ENCODE assay signal across 8 mouse cellular contexts in genomic region chr11:75168590-75169361, GRCm38 (mm10). TPM values are rescaled to one million over a fixed set of nuclear protein-coding genes. Genes with fewer than 3 reads are reported as not detected.
DNase-seq lines count a peak whose midpoint lies in the region; ATAC-seq lines count a peak whose summit lies in the region.

No protein-coding gene starts in this region.

- H3K36me3 ChIP-seq in embryonic facial prominence, embryonic 11.5 days (replicated peaks; ENCODE audit: control insufficient read depth, insufficient read depth, low read depth, low read length): no peaks in the 10 kb centered on the region; the same call in 1 of the 2 replicates
- H3K36me3 ChIP-seq in heart, embryonic 12.5 days: peaks cover 17% of the 10 kb centered on the region
- H3K36me3 ChIP-seq in kidney, embryonic 14.5 days (ENCODE audit: control insufficient read depth, insufficient read depth, low read length): peaks cover 32% of the 10 kb centered on the region; the same call in 1 of the 2 replicates
- H3K36me3 ChIP-seq in liver, embryonic 15.5 days (replicated peaks): no peaks in the 10 kb centered on the region
- peaks cover 3% of the 10 kb centered on the region for H3K36me3 ChIP-seq in neural tube, embryonic 13.5 days

- peak overlapping the region; percentile 94 for H3K4me2 ChIP-seq in embryonic facial prominence, embryonic 11.5 days (ENCODE audit: low read depth, low read length)
- peak overlapping the region; percentile 96 for H3K4me2 ChIP-seq in heart, embryonic 12.5 days
- peak overlapping the region; percentile 81 for H3K4me2 ChIP-seq in kidney, embryonic 14.5 days (replicated peaks; ENCODE audit: low read depth, low read length)
- peak overlapping the region; percentile 83 for H3K4me2 ChIP-seq in liver, embryonic 15.5 days
- peak overlapping the region; percentile 91 for H3K4me2 ChIP-seq in neural tube, embryonic 13.5 days

- ATAC-seq in embryonic facial prominence, embryonic 11.5 days (replicated peaks; ENCODE audit: insufficient number of reproducible peaks, low FRiP score, low TSS enrichment, low read depth): peak; percentile 32; the same call in 1 of the 2 replicates
- peak; percentile 19; the same call in 1 of the 2 replicates for ATAC-seq in heart, embryonic 12.5 days (ENCODE audit: insufficient number of reproducible peaks, low FRiP score)
- ATAC-seq in kidney, embryonic 14.5 days (ENCODE audit: low FRiP score, low TSS enrichment): peak; percentile 30; the same call in 1 of the 2 replicates
- no peak; the same call in 1 of the 2 replicates for ATAC-seq in liver, embryonic 15.5 days (ENCODE audit: insufficient read depth)
- peak; percentile 15; the same call in 1 of the 2 replicates for ATAC-seq in neural tube, embryonic 13.5 days (ENCODE audit: low read depth)

- H3K27ac ChIP-seq in embryonic facial prominence, embryonic 11.5 days (replicated peaks; ENCODE audit: low read depth, low read length): 0 out of 2 replicates have a peak overlapping the region, but pooled peaks have one; percentile 20
- H3K27ac ChIP-seq in heart, embryonic 12.5 days (ENCODE audit: poor library complexity, severe bottlenecking): peak overlapping the region; percentile 60
- peak overlapping the region; percentile 96 for H3K27ac ChIP-seq in kidney, embryonic 14.5 days (ENCODE audit: low read depth, low read length)
- no peak overlapping the region for H3K27ac ChIP-seq in liver, embryonic 15.5 days (replicated peaks)
- peak overlapping the region; percentile 54; the same call in 1 of the 2 replicates for H3K27ac ChIP-seq in neural tube, embryonic 13.5 days (replicated peaks)

- under 1% methylated on average over 82 of the region's 83 CpGs for WGBS in embryonic facial prominence, embryonic 11.5 days
- WGBS in heart, embryonic 12.5 days: under 1% methylated on average over 83 of the region's 83 CpGs
- WGBS in kidney, embryonic 14.5 days: under 1% methylated on average over 78 of the region's 83 CpGs
- WGBS in liver, embryonic 15.5 days (ENCODE audit: insufficient replicate concordance): under 1% methylated on average over 83 of the region's 83 CpGs
- WGBS in neural tube, embryonic 13.5 days: under 1% methylated on average over 79 of the region's 83 CpGs

- peaks cover 90% of the 10 kb centered on the region for H3K27me3 ChIP-seq in embryonic facial prominence, embryonic 11.5 days (ENCODE audit: control insufficient read depth, insufficient read depth, low read length)
- peaks cover 85% of the 10 kb centered on the region for H3K27me3 ChIP-seq in heart, embryonic 12.5 days (replicated peaks)
- H3K27me3 ChIP-seq in kidney, embryonic 14.5 days (ENCODE audit: control insufficient read depth, insufficient read depth, low read length): peaks cover 76% of the 10 kb centered on the region
- peaks cover 100% of the 10 kb centered on the region for H3K27me3 ChIP-seq in liver, embryonic 15.5 days
- H3K27me3 ChIP-seq in neural tube, embryonic 13.5 days: peaks cover 85% of the 10 kb centered on the region

- H3K9me3 ChIP-seq in embryonic facial prominence, embryonic 11.5 days (replicated peaks; ENCODE audit: control insufficient read depth, low read length): no peaks in the 10 kb centered on the region
- no peaks in the 10 kb centered on the region for H3K9me3 ChIP-seq in heart, embryonic 12.5 days (replicated peaks)
- H3K9me3 ChIP-seq in kidney, embryonic 14.5 days (ENCODE audit: control insufficient read depth, low read length): no peaks in the 10 kb centered on the region
- H3K9me3 ChIP-seq in liver, embryonic 15.5 days (replicated peaks): no peaks in the 10 kb centered on the region; the same call in 1 of the 2 replicates
- no peaks in the 10 kb centered on the region for H3K9me3 ChIP-seq in neural tube, embryonic 13.5 days

- peaks cover 15% of the 10 kb centered on the region for H3K4me1 ChIP-seq in embryonic facial prominence, embryonic 11.5 days (ENCODE audit: control insufficient read depth, insufficient read depth, low read length)
- peaks cover 83% of the 10 kb centered on the region for H3K4me1 ChIP-seq in heart, embryonic 12.5 days (replicated peaks)
- H3K4me1 ChIP-seq in kidney, embryonic 14.5 days (ENCODE audit: control insufficient read depth, insufficient read depth, low read length): peaks cover 33% of the 10 kb centered on the region
- H3K4me1 ChIP-seq in liver, embryonic 15.5 days (replicated peaks): peaks cover 91% of the 10 kb centered on the region
- peaks cover 87% of the 10 kb centered on the region for H3K4me1 ChIP-seq in neural tube, embryonic 13.5 days (replicated peaks)

- peak; percentile 92 to 93 for DNase-seq in B cell, adult 2 months
- peak; percentile 73 for DNase-seq in adrenal gland, adult 8-10 months
- DNase-seq in embryonic facial prominence, embryonic 11.5 days (ENCODE audit: low spot score): peak; percentile 89
- peak; percentile 93 for DNase-seq in testis, postnatal 10 days (ENCODE audit: low spot score)

- H3K4me3 ChIP-seq in embryonic facial prominence, embryonic 11.5 days (ENCODE audit: low read depth, low read length): peak overlapping the region; percentile 44
- peak overlapping the region; percentile 61 for H3K4me3 ChIP-seq in heart, embryonic 12.5 days
- H3K4me3 ChIP-seq in kidney, embryonic 14.5 days (ENCODE audit: low read length): peak overlapping the region; percentile 77
- peak overlapping the region; percentile 54 for H3K4me3 ChIP-seq in liver, embryonic 15.5 days (replicated peaks)
- peak overlapping the region; percentile 50 for H3K4me3 ChIP-seq in neural tube, embryonic 13.5 days

- H3K9ac ChIP-seq in embryonic facial prominence, embryonic 11.5 days (replicated peaks; ENCODE audit: low read length): peak overlapping the region; percentile 69
- H3K9ac ChIP-seq in heart, embryonic 12.5 days: peak overlapping the region; percentile 79
- H3K9ac ChIP-seq in kidney, embryonic 14.5 days (ENCODE audit: low read depth, low read length): peak overlapping the region; percentile 85
- peak overlapping the region; percentile 32; the same call in 1 of the 2 replicates for H3K9ac ChIP-seq in liver, embryonic 15.5 days
- H3K9ac ChIP-seq in neural tube, embryonic 13.5 days: peak overlapping the region; percentile 75

RNA-seq across cellular contexts. Expression of gene Hic1, which starts 0.5 kb away (rescaled TPM):
- total RNA-seq in adrenal gland, adult 8-10 months (2022): 10 to 100 TPM in 2 of 4 experiments, 1 to 10 TPM in 2; 7.7 to 16.5 (median 11.4) TPM
- polyA plus RNA-seq in embryonic facial prominence, embryonic 11.5 days (2014; fragmentation: Nextera tagmentation; extraction: Ambion mirVana): 3.2 and 3.6 TPM in 2 replicates
- polyA plus RNA-seq in heart, embryonic 12.5 days (2016; fragmentation: Nextera tagmentation; extraction: Ambion mirVana): 13.3 and 13.8 TPM in 2 replicates
- polyA plus RNA-seq in kidney, embryonic 14.5 days (2014; fragmentation: Nextera tagmentation; extraction: Ambion mirVana): 16.9 and 26.6 TPM in 2 replicates
- polyA plus RNA-seq in liver, embryonic 15.5 days (2015; fragmentation: Nextera tagmentation; extraction: Ambion mirVana): 1.3 and 1.5 TPM in 2 replicates
- polyA plus RNA-seq in neural tube, embryonic 13.5 days (2015; fragmentation: Nextera tagmentation; extraction: Ambion mirVana): 7.4 and 9.2 TPM in 2 replicates

RNA-seq across cellular contexts. Expression of gene Ovca2, which starts 9.9 kb away (rescaled TPM):
- 10 to 100 TPM; 22.3 to 28.9 (median 25.9) TPM for total RNA-seq in adrenal gland, adult 8-10 months (2022)
- 37.3 and 37.5 TPM in 2 replicates for polyA plus RNA-seq in embryonic facial prominence, embryonic 11.5 days (2014; fragmentation: Nextera tagmentation; extraction: Ambion mirVana)
- polyA plus RNA-seq in heart, embryonic 12.5 days (2016; fragmentation: Nextera tagmentation; extraction: Ambion mirVana): 19.4 and 20.5 TPM in 2 replicates
- polyA plus RNA-seq in kidney, embryonic 14.5 days (2014; fragmentation: Nextera tagmentation; extraction: Ambion mirVana): 33.3 and 33.4 TPM in 2 replicates
- 9.2 and 10.2 TPM in 2 replicates for polyA plus RNA-seq in liver, embryonic 15.5 days (2015; fragmentation: Nextera tagmentation; extraction: Ambion mirVana)
- polyA plus RNA-seq in neural tube, embryonic 13.5 days (2015; fragmentation: Nextera tagmentation; extraction: Ambion mirVana): 18.6 and 20.5 TPM in 2 replicates

RNA-seq across cellular contexts. Expression of gene Dph1, which starts 22.3 kb away (rescaled TPM):
- total RNA-seq in adrenal gland, adult 8-10 months (2022): 10 to 100 TPM; 32.3 to 46.1 (median 44.7) TPM
- 20.0 and 23.2 TPM in 2 replicates for polyA plus RNA-seq in embryonic facial prominence, embryonic 11.5 days (2014; fragmentation: Nextera tagmentation; extraction: Ambion mirVana)
- polyA plus RNA-seq in heart, embryonic 12.5 days (2016; fragmentation: Nextera tagmentation; extraction: Ambion mirVana): 23.3 and 23.5 TPM in 2 replicates
- polyA plus RNA-seq in kidney, embryonic 14.5 days (2014; fragmentation: Nextera tagmentation; extraction: Ambion mirVana): 25.7 and 29.2 TPM in 2 replicates
- polyA plus RNA-seq in liver, embryonic 15.5 days (2015; fragmentation: Nextera tagmentation; extraction: Ambion mirVana): 10.9 and 11.6 TPM in 2 replicates
- 13.7 and 15.0 TPM in 2 replicates for polyA plus RNA-seq in neural tube, embryonic 13.5 days (2015; fragmentation: Nextera tagmentation; extraction: Ambion mirVana)

RNA-seq across cellular contexts. Expression of gene Rtn4rl1, which starts 24.8 kb away (rescaled TPM):
- 10 to 100 TPM; 39.9 to 74.9 (median 58.7) TPM for total RNA-seq in adrenal gland, adult 8-10 months (2022)
- 2.0 and 2.6 TPM in 2 replicates for polyA plus RNA-seq in embryonic facial prominence, embryonic 11.5 days (2014; fragmentation: Nextera tagmentation; extraction: Ambion mirVana)
- 16.3 and 16.8 TPM in 2 replicates for polyA plus RNA-seq in heart, embryonic 12.5 days (2016; fragmentation: Nextera tagmentation; extraction: Ambion mirVana)
- 2.7 and 4.2 TPM in 2 replicates for polyA plus RNA-seq in kidney, embryonic 14.5 days (2014; fragmentation: Nextera tagmentation; extraction: Ambion mirVana)
- polyA plus RNA-seq in liver, embryonic 15.5 days (2015; fragmentation: Nextera tagmentation; extraction: Ambion mirVana): 0.74 and 0.88 TPM in 2 replicates
- polyA plus RNA-seq in neural tube, embryonic 13.5 days (2015; fragmentation: Nextera tagmentation; extraction: Ambion mirVana): 12.4 and 16.5 TPM in 2 replicates

Comparison
In these comparisons a context has a peak if more than half of its experiments do, and no peak if none do; other contexts are left out.
1. H3K9ac ChIP-seq: peak in every context shown above with its lines; median percentile 85 in kidney, embryonic 14.5 days; 79 in heart, embryonic 12.5 days; 75 in neural tube, embryonic 13.5 days; 69 in embryonic facial prominence, embryonic 11.5 days; 32 in liver, embryonic 15.5 days.